Mouse (Mus musculus) hindbrain, embryonic 10.5 days (tissue): ENCODE results near the gene Slc9b2. TPM values are rescaled to one million over a fixed set of nuclear protein-coding genes. Genes with fewer than 3 reads are reported as not detected.

ENCODE experiments used
- DNase-seq: peaks from one replicate; pipeline ENCODE4 v3.0.0-alpha.2; 2017; ENCODE audit warnings: low spot score
- H3K27ac ChIP-seq: fragments of 300-500 bp; sonication (generic); 2 replicates; pipeline ENCODE4 v1.5.1; 2016; ENCODE audit warnings: mild to moderate bottlenecking, moderate library complexity
- H3K27me3 ChIP-seq: fragments of 300-500 bp; sonication (generic); 2 replicates; pipeline ENCODE4 v1.6.1; 2016; ENCODE audit warnings: mild to moderate bottlenecking; ENCODE audit not compliant: poor library complexity, insufficient read depth, severe bottlenecking
- H3K36me3 ChIP-seq: fragments of 300-500 bp; sonication (generic); 2 replicates; pipeline ENCODE4 v1.6.1; 2016; ENCODE audit warnings: mild to moderate bottlenecking, moderate library complexity
- H3K4me1 ChIP-seq: fragments of 300-500 bp; sonication (generic); replicated peaks from 2 replicates; pipeline ENCODE4 v1.6.1; 2016; ENCODE audit warnings: mild to moderate bottlenecking
- H3K4me3 ChIP-seq: fragments of 300-500 bp; sonication (generic); 2 replicates; pipeline ENCODE4 v1.5.1; 2016; ENCODE audit warnings: mild to moderate bottlenecking, moderate library complexity
- H3K9me3 ChIP-seq: fragments of 300-500 bp; sonication (generic); 2 replicates; pipeline ENCODE4 v1.6.1; 2016; ENCODE audit warnings: mild to moderate bottlenecking, moderate library complexity
- WGBS: fragments of 180-500 bp; shearing (Covaris S2); methylation state at CpG from one replicate; pipeline ENCODE4 v1.1.7; 2016; 5-methylcytosine and 5-hydroxymethylcytosine counted together
- polyA plus RNA-seq: library from polyadenylated mRNA; unstranded; fragments of >200 nt; fragmentation: Nextera tagmentation; extraction: Ambion mirVana; gene quantifications from 2 replicates; pipeline ENCODE4 v1.2.1, GENCODE M21; 2016

Slc9b2 gene
- 1.9 and 3.2 TPM in 2 replicates for polyA plus RNA-seq

DNA sequence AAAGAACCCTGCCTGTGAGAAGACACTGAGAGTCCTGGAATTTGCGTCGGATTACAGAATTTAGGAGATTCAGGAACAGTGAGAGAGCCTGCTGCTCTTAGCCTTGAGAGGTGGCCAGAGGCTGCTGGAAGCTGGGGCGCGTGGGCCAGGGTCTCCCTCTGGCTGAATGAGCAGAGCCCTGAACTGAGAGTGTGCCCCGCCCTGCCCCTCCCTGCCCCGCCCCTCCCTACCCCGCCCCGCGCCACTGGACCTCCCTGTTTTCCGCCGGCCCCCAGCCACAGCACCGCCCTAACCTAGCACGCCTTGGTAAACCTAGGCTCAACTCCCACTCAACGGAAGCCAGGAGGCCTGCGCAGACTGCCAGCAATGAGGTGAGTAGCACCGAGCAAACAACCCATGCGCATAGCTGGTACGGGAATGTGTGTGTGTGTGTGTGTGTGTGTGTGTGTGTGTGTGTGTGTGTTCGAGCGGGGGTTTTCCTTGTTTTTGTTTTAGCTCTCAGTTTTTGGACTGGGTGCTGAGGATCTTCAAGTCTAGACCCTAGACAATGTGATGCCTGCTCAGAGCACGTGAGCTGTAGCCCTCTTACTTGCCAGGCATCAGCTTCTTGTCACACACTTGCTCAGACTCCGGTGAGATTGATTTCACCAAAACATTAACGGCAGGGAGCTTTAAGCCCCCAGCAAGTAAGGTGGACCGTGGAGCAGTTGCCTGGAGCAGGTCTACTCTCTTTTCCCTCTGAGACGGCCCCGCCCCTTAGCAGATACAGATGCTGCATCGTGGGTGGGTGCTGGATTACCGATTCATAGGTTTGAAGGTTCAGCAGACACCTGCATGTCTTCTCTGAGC, at the start of gene Slc9b2:
Gene Slc9b2, plus strand, starts transcription at position 290 of the 849 bp plus-strand sequence.
- peaks cover 46% of the 10 kb centered on the region for H3K4me1 ChIP-seq
- H3K36me3 ChIP-seq: no peaks in the 10 kb centered on the region
- H3K27me3 ChIP-seq: peaks cover 18% of the 10 kb centered on the region
- H3K27ac ChIP-seq: peak within 1 kb of the TSS; percentile 54; the same call in 1 of the 2 replicates
- no peaks in the 10 kb centered on the region for H3K9me3 ChIP-seq
- DNase-seq: peak; percentile 53
- peak within 1 kb of the TSS; percentile 44 for H3K4me3 ChIP-seq
- 16% methylated on average over 28 of the region's 28 CpGs for WGBS

DNA sequence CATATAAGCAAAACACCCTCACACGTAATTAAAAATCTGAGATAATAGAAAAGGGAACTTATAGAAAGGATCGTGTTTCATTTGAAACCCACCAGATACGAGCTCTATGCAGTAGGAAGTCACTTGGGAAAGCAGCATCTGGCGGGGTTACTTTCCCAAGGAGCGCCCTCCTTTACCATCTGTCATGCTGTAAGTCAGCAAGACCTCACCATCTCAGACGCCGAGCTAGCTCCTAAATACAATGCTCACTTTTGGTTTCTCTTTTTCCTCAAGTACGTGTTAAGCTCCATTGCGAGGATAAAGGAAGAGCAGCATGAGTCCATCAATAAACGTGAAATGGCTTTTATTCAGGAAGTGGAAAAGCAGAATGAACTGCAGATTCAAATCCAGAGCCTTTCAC, 48.6 kb upstream of the Slc9b2 start:
- H3K9me3 ChIP-seq: no peaks in the 10 kb centered on the region
- WGBS: 89% methylated on average over 10 of the region's 10 CpGs
- no peak for DNase-seq
- H3K27ac ChIP-seq: no peak overlapping the region
- H3K4me3 ChIP-seq: no peak overlapping the region
- peaks cover 97% of the 10 kb centered on the region for H3K36me3 ChIP-seq
- no peaks in the 10 kb centered on the region for H3K27me3 ChIP-seq
- H3K4me1 ChIP-seq: no peaks in the 10 kb centered on the region

DNA sequence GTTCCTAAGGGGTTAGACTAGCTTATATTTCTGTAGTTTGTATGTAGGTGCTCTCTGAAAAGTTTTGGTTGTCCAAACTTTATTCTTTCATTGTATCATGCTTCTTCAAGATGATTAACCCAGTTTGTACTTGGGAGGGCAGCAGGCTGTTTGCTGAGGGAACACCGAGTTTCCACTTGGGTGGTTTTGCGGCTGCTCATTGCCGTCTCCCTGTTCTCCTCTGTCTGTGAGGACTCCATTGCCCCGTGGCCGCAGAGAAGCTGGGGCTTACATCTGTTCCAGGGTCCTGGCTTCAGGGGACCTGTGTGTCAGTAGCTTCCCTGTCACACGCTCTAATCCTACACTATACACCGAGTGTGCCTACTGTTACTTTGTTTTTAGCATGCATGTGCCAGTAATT, 47.3 kb upstream of the Slc9b2 start:
- DNase-seq: no peak
- Histone ChIP-seq H3K4me3 (no peak overlapping the region), H3K4me1 (no peaks in the 10 kb centered on the region), H3K9me3 (no peaks in the 10 kb centered on the region), H3K27me3 (no peaks in the 10 kb centered on the region), H3K36me3 (peaks cover 100% of the 10 kb centered on the region), H3K27ac (no peak overlapping the region)
- 94% methylated on average over 7 of the region's 7 CpGs for WGBS

DNA sequence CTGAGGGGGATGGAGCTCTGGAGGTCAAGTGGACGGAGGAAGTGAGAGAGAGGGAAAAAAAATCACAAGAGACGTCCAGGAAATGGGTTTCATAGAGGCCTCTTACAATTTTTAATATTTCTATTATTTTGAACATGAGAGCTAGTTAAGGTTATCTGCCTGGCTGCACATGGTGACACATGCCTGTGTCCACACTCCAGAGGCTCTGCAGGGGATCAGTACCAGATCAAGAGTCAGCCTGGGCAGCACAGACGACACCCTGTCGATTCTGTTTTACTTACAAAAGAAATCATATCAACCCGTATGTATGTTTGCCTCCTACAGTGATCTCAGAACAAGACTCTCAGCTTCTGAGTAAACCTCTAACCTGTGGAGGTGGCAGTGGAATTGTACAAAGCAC, 38.9 kb upstream of the Slc9b2 start:
- H3K4me3 ChIP-seq: no peak overlapping the region
- H3K27me3 ChIP-seq: no peaks in the 10 kb centered on the region
- H3K4me1 ChIP-seq: no peaks in the 10 kb centered on the region
- 91% methylated on average over 5 of the region's 5 CpGs for WGBS
- peaks cover 100% of the 10 kb centered on the region for H3K36me3 ChIP-seq
- H3K9me3 ChIP-seq: no peaks in the 10 kb centered on the region
- H3K27ac ChIP-seq: no peak overlapping the region
- no peak for DNase-seq

DNA sequence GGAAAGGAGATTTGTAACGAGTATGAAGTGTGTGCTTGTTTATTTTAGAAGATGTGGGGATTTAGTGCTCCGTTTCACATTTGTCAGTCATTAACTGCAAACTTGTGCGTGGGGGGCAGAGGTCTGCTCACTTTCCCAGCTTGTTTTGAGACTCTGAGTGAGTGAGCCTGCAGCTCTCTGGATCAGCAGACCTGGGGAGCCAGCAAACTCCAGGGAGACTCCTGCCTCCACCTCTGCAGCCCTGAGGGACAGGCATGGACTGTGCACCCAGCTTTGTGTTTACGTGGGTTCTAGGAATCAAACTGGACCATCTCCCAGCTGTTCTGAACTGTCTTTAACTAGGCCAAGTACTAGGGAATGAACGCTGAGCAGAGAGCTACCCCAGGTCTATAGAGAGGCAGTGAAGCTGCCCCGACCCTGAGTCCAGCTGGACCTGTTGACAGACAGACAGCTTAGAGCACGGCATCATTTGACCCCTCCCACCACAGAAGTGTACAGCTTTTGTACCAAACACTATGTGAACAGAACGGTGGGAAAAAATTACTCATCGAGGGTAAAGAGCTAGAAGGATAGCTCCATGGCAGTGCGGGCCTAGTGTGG, 38.0 kb upstream of the Slc9b2 start:
- Histone ChIP-seq H3K36me3 (peaks cover 95% of the 10 kb centered on the region), H3K4me3 (no peak overlapping the region)
- WGBS: 94% methylated on average over 10 of the region's 10 CpGs

DNA sequence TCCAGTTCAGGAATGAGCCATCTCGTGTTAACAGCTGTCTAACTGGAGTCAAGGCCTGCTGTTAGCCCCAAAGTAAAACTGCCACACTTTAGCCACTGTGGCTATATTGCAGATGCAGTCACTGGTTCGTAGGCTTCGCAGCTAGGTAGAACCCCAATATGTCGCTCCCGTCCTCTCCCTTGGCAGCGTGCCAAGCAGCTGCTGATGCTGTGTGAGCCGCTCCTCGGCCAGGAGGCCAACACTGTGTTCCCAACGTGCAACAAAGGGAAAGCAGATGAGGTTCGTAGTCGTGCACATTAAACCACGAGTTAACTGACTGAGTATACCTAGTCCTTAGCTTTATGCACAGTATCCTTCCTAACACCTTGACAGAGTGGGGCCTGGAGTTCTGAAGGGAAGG, 34.9 kb upstream of the Slc9b2 start:
- no peak for DNase-seq
- H3K27ac ChIP-seq: no peak overlapping the region
- no peaks in the 10 kb centered on the region for H3K4me1 ChIP-seq
- no peaks in the 10 kb centered on the region for H3K27me3 ChIP-seq
- 93% methylated on average over 12 of the region's 12 CpGs for WGBS
- peaks cover 67% of the 10 kb centered on the region for H3K36me3 ChIP-seq
- no peak overlapping the region for H3K4me3 ChIP-seq
- no peaks in the 10 kb centered on the region for H3K9me3 ChIP-seq

More for the DNA sequence above, 38.0 kb upstream of the Slc9b2 start:
- H3K4me1 ChIP-seq: no peaks in the 10 kb centered on the region
- no peaks in the 10 kb centered on the region for H3K27me3 ChIP-seq
- DNase-seq: no peak
- H3K27ac ChIP-seq: no peak overlapping the region
- no peaks in the 10 kb centered on the region for H3K9me3 ChIP-seq

DNA sequence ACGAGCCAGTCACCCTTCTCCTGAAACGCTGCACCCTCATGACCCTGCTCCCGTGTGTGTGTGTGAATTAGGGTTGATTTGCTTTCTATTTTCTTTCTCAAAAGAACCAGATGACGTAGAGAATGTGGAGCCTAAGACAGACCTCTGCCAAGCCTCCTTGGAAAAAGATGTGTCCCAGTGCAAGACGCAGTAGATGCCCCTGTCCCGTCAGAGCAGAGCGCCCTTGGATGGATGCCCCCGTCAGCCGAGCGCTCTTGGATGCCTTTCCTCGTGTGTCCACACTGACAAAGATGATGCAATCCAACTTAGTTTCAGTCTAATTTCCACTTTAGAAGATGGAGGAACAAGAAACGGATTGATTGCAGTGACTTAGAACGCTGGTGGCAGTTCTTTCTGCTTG, 34.5 kb upstream of the Slc9b2 start:
- H3K27me3 ChIP-seq: no peaks in the 10 kb centered on the region
- H3K9me3 ChIP-seq: no peaks in the 10 kb centered on the region
- 94% methylated on average over 13 of the region's 13 CpGs for WGBS
- no peak overlapping the region for H3K4me3 ChIP-seq
- no peaks in the 10 kb centered on the region for H3K4me1 ChIP-seq
- no peak overlapping the region for H3K27ac ChIP-seq
- DNase-seq: no peak
- H3K36me3 ChIP-seq: peaks cover 62% of the 10 kb centered on the region

DNA sequence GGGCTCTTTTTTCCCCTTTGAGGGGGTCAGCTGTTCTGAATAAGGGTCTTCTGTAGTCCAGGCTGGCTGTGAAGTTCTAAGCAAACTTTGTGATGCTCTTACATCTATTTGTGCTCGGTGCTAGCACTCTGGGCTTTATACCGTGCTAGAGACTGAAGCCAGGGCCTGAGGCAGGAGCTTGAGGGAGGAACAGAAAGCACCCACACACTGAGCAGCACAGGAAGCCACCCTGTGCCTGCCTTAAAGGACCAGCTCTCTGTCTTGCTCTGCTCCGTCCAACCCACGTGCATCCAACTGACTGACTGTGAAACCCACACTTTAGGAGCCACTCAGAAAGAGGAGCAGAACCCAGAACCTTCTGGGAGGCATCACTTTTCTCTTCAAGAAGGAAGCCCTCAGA, 27.3 kb upstream of the Slc9b2 start:
- H3K9me3 ChIP-seq: no peaks in the 10 kb centered on the region
- 77% methylated on average over 4 of the region's 4 CpGs for WGBS
- H3K27me3 ChIP-seq: no peaks in the 10 kb centered on the region
- H3K36me3 ChIP-seq: no peaks in the 10 kb centered on the region
- H3K27ac ChIP-seq: peak overlapping the region; percentile 88
- peaks cover 3% of the 10 kb centered on the region; the same call in 1 of the 2 replicates for H3K4me1 ChIP-seq
- H3K4me3 ChIP-seq: no peak overlapping the region
- DNase-seq: no peak

DNA sequence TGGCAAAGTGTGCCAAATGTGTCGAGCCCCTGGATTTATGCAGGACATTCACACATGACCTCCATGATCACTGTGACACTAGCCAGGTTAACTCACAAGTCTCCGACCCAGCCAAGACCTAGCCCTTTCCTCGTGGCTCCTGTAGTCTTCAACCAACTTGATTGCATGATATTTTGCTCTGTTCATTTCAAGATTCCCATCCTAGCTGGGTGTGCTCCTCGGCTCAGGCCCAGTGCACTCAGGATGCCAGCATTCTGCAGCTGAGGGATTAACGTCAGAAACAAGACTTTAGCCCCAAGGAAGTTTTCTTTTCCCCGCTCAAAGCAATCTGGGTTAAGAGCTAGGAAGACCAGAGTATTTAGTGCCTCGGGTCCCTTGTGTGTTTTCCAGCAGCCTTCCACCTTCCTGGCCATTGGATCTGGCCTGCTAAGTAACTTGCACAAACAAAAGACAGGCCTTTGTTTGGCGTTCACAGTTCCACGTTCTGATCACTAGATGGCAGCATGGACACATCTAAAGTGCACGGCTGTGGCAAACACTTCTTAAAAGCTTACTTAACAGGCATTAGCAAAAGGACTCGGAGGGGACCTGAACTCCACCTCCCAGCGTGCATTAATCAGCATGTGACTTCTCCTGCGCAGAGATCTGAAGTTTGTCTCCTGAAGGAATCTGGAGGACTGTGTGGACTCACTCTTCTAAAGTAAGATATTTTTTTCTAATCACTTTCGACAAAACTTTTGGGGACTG, 26.7 kb upstream of the Slc9b2 start, which contains the start of gene Bdh2:
Gene Bdh2, plus strand, starts transcription at position 553 of the 747 bp plus-strand sequence.
- peak within 1 kb of the TSS; percentile 16; the same call in 1 of the 2 replicates for H3K4me3 ChIP-seq
- WGBS: 28% methylated on average over 14 of the region's 14 CpGs

DNA sequence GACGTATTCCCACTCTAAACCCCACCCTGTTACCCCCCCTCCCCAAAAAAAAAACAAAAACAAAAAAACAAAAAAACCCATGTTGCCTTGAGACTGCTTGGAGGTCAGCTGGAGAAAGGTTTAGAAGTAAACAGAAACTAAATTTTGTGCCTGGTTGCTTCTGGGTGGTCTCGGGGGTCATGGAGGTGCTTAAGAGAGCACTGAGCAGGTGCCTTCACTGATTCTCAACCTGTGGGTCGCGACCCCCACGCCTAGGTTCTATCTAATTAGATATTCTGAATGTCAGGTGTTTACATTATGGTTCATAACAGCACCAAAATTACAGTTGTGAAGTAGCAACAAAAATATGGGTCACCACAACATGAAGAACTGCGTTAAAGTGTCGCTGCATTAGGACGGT, 25.8 kb upstream of the Slc9b2 start:
- no peak for DNase-seq
- Histone ChIP-seq H3K27me3 (no peaks in the 10 kb centered on the region), H3K27ac (no peak overlapping the region), H3K4me1 (peaks cover 3% of the 10 kb centered on the region; the same call in 1 of the 2 replicates), H3K9me3 (no peaks in the 10 kb centered on the region), H3K36me3 (no peaks in the 10 kb centered on the region), H3K4me3 (no peak overlapping the region)
- 82% methylated on average over 8 of the region's 8 CpGs for WGBS

More for the DNA sequence above, 26.7 kb upstream of the Slc9b2 start, which contains the start of gene Bdh2:
- Histone ChIP-seq H3K36me3 (no peaks in the 10 kb centered on the region), H3K9me3 (no peaks in the 10 kb centered on the region), H3K4me1 (peaks cover 3% of the 10 kb centered on the region; the same call in 1 of the 2 replicates), H3K27ac (peak within 1 kb of the TSS; percentile 88), H3K27me3 (no peaks in the 10 kb centered on the region)
- DNase-seq: peak; percentile 89

DNA sequence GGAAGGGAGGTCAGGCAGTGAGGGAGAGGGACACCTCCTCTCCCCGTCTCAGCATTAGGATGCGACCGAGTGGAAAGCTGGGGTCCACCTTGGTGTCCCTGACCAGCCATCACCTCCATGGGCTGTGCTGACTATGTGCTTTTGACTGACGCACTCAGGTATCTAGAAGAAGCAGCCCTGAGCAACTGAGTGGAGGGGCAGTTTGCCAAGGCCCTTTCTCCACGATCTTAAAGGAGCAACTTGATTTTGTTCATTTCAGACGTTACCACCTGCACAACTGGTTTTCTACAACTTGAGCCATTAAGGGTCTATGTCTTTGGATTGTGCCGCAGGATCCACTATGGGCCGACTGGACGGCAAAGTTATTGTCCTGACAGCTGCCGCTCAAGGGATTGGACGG, 22.2 kb upstream of the Slc9b2 start:
- 89% methylated on average over 11 of the region's 11 CpGs for WGBS
- peaks cover 3% of the 10 kb centered on the region; the same call in 1 of the 2 replicates for H3K4me1 ChIP-seq
- H3K27ac ChIP-seq: no peak overlapping the region
- no peaks in the 10 kb centered on the region for H3K36me3 ChIP-seq
- H3K4me3 ChIP-seq: no peak overlapping the region
- no peaks in the 10 kb centered on the region for H3K27me3 ChIP-seq
- no peaks in the 10 kb centered on the region for H3K9me3 ChIP-seq
- DNase-seq: no peak

DNA sequence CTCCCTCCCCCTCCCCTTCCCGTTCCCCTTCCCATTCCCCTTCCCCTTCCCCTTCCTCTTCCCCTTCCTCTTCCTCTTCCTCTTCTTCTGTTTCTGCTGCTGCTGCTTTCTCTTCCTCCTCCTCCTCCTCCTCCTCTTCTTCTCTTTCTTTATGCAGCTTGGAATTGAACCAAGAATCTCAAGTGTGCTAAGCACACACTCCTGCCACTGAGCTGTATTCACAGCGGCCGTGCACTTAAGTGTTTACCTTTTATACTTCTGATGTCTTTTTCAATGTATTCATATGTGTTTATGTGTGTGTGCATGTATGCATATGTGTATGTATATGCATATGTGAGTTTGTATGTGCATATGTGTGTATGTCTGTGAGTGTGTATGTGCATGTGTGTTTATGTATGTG, 21.7 kb upstream of the Slc9b2 start:
- peaks cover under 1% of the 10 kb centered on the region; the same call in 1 of the 2 replicates for H3K4me1 ChIP-seq
- no peaks in the 10 kb centered on the region for H3K36me3 ChIP-seq
- no peaks in the 10 kb centered on the region for H3K27me3 ChIP-seq
- no peak for DNase-seq
- no peaks in the 10 kb centered on the region for H3K9me3 ChIP-seq
- no peak overlapping the region for H3K4me3 ChIP-seq
- H3K27ac ChIP-seq: no peak overlapping the region
- 86% methylated on average over 3 of the region's 3 CpGs for WGBS
